Mouse (Mus musculus) cerebellum, adult 11-12 months (tissue): ENCODE data around the gene Eif4b.
"Not testable (repeated sequence)": the region's sequence is repeated elsewhere in the genome, so short reads cannot be mapped to it uniquely, and the experiment has no call there.

ENCODE experiments used
- DNase-seq: peaks from one replicate; pipeline ENCODE4 v3.0.0; 2022

Gene Eif4b

GRCm38 (mm10) chr15:102077111-102077677, 3.6 kb downstream of the Eif4b start:
- DNase-seq, result no peak

GRCm38 (mm10) chr15:102079221-102079620, 5.6 kb downstream of the Eif4b start:
- DNase-seq, result no peak

- not testable (repeated sequence) for DNase-seq
These were observed 6.4 kb downstream of the Eif4b start for GRCm38 (mm10) chr15:102079924-102080323.

DNA sequence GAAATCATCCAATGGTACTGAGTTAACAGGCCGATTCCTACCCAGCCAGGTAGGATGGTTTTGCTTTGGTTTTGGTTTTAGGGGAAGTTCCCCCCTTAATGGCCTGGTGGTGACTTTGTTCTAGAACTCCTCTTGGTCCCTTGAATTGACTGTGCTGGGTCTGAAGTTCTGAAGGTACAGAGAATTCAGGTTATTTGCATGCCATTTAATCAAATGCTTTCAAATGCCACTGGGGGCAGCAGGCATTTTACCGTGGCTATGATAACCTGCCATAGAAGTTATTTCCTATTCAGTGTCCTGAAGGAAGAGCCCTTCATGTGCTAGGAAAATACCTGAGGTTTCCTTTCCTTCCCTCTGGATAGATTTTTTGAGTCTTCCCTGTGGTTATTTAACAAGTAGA, 6.9 kb downstream of the Eif4b start:
- DNase-seq, result no peak

- DNase-seq, result no peak
These were observed 8.6 kb downstream of the Eif4b start for GRCm38 (mm10) chr15:102082148-102082547.

DNA sequence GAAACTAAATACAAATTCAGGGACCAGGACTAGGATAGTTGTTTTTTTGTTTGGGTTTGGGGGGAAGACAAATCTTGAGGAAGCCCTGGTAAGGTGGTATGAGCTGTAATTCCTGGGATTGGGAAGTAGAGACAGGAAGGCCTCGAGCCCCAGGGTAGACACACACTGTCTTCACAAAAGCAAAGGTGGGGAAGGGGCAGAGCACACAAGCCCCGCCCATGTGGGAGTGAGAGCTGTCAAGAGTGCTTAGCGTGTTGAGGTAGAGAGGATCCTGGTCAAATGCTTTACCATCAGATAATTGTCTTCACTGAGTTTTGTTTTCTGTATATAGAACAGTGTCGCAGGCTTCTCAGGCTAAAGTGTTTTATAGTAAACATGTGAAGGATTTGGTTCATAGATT, 9.5 kb downstream of the Eif4b start:
- DNase-seq, result no peak

DNA sequence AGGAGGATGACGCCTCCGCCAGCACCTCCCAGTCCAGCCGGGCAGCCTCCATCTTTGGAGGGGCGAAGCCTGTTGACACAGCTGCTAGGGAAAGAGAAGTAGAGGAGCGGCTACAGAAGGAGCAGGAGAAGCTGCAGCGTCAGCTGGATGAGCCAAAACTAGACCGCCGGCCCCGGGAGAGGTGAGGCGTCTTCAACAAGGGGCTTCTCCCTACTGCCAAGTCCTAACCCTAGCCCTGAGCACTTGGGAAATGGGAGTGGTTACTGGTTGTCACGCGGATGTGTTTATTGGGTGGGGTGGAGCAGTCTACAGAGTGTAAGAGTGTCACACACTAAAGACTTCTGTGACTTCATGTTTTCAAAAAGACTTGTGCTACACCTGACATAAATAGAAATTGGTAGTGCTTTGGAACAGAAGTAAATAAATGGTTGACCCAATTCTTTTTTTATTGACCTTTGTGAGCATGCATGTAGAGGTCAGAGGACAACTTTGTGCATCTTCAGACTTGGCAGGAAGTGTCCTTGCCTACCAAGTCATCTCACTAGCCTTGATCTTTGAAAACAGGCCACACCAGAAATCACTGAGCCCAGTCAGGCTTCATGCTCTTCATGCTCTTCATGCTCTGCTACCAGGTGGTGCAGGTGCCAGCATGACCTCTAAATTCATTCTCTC, 16.5 kb downstream of the Eif4b start:
- DNase-seq, result no peak

GRCm38 (mm10) chr15:102091063-102091679, 17.6 kb downstream of the Eif4b start:
- DNase-seq, result no peak

DNA sequence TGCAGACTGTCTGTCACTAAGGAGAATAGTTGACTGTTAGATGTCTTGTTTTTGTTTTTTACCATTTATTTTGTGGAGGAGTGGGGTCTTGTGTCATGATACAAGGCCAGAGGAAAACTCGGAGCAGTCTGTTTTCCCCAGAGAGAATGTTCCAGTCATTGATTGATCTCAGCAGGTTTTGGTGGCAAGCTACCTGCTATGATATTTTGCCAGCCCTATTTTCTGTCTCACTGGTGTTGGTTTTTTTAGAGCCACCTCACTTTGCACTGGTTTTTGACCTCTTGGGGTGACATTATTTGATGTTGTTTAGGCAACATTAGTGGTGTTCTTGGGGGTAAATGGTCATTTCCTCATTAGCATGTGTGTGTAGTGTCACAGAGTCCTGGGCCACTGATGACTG, 18.1 kb downstream of the Eif4b start:
- no peak for DNase-seq

DNA sequence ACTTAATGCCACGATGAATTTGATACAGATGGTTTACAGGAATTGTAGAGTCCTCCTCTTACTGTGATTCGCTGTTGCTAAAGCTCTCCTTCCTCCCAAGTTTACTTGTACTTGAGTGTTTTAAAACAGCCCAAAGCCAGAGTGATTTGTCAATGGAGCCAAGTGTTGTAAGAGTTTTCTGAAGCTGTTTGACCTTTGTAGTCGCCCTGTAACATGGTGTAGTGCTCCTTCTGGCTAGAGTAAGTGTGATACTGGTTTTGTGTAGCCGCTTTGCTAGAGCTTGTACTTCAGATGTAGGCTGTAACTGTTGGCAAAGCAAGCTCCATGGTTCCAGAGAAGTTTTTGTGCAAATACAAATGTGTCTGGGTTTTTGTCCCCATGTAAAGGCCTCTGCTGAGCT, 18.6 kb downstream of the Eif4b start:
- no peak for DNase-seq

DNA sequence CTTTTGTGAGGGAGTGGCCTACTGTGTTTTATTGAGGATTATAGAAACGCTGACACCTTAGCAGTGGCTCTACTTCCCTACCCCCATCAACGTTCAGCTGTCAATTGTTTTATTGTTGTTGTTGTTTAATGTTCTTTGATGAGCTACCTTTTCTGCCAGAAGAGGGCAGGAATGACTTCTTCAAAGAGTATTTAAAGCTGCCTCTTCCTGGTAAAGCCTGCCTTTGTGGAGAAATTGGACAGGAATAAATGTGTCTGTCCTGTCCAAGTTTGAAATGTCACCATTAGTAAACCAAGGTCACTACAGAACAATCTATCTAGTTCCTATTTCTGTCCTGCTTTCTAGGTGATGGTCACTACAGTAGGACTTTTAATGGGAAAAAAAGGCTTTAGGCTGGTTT, 20.6 kb downstream of the Eif4b start:
- no peak for DNase-seq

- no peak for DNase-seq
These were observed 21.4 kb downstream of the Eif4b start for GRCm38 (mm10) chr15:102094988-102095387.

DNA sequence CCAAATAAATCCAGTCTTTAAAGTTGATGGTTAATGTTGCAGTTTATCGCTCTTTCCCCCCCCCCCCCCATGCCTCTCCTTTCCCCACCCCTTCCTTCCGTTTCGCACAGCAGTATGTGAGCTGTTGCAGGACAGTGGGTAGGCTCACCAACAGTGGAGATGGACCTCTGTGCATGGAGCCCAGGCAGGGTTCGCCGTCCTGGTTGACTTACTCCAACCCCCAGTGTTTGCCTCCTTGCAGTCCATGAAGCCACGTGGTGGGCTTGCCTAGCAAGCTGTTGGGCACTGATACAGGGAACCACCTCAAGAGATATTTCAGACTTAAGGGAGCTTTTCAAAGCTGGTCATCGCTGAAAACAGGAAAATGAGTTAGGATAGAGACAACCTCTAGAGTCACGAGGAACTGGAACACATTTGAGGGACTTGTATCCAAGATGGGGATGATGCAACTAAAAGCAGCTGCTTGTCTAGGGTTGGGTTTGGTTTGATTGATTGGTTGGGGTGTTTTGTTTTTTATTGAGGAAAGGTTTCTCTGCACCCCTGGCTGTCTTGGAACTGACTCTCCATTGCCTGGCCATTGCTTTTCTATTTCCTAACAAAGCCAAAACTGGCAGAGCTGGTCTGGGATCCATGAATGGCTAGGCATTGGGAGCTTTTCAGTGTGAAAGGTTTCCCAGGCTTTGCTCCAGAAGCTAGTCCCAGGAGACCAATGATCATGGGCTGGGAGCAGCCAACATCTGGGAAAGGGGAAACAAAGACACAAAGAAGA, 23.8 kb downstream of the Eif4b start:
- no peak for DNase-seq

DNA sequence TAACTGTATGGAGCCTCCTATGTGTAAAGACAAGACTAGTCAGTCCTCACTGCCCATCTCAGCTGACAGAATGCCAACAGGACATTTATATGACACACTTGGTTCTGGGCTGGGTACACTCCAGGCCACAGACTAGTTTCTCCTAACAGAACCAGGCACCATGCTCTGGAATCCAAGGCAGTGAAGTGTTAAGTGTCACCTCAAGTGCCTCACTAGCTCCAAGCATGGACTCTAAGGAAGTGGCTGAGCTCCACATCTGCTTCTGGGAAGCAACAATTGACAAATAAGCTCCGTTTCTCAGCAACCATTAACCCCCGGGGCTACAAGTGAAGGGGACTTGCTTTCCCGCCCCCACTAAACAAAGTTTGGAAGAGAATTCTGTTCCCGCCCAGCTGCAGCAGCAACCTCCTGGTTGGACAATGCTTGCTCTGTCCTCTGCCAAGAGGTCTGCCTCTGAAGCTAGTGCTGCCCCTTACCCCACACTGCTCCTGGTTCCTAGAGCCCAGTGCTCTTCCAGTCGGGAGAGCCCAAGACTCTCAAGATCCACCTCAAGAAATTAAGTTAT, 24.5 kb downstream of the Eif4b start:
- DNase-seq, result no peak

DNA sequence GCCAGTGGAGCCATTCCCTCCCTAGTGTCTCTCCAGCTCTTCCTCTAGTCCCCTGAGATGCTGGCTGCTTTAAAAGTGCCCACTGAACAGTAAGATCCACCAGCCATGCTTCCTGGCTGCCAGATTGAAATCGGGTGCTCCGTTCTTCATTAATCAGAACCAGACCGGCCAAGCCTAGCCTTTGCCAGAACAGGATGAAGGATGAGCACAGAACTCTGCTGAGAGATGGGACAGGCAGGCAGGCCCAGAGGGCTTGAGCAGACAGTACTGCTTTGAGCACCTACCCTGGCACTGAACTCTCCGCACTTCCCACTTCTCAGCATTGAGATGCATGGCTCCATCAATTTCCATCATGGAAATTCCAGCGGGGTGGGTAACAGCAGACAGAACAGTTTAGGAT, 25.7 kb downstream of the Eif4b start:
- no peak for DNase-seq

DNA sequence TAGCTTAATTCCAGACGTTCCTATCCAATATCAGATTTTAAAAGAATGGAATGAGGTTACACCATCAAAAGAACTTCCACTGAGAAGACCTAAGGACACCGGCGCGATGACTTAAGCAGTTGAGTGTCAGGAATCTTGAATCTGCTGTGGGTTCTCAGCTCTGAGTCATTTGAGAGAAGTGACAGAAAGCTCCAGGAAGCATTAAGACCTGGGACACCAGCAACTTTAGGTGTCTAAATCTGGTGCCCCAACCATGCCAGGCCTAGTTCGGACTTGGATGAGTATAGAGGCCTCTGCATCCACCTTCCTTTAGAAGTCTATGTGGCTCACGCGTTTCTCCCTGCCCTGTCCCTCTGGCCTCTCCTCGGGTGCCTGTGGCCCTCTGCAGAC, 26.2 kb downstream of the Eif4b start:
- DNase-seq, result no peak

DNA sequence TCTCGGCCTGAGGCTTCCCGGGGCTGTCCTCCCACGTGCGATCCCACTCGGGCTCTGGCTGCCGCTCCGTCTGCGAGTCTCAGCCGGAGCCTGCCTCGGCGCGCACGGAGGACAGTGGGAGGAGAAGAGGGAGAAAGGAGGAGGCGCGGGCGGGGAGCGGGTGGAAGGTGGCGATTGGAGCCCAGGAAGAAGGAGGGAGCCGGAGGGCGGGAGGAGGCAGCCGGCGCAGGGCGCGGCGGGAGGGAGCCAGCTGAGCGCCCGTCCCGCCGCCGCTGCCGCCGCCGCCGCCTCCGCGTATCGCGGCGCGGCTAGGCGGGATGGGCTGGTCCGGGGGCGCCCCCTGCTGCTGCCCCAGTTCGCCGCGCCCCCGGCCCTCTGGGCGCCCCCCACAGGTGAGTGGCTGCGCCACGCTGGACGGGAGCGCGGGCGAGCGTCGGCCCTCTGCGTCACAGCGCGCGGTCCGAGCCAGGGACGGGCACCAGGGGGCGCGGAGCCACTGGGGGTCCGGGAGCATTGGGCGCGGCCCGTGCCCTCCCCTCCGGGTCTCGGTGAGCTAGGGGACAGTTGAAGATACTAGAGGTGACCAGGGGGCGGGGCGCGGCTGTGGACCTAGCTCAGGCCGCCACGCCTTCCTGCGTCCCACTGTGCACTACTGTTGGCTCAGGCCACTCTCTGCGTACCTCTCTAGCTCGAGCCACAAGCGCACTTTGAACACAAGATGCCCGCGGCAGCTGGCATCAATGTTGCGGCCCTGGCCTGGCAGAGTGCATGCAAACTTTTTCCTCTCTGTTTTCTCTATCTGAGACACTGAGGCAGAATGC, 26.8 kb downstream of the Eif4b start, which contains the start of gene Tns2:
Gene Tns2 (plus strand): TSS at position 253 of the 821 bp plus-strand sequence.
- peak; percentile 68 for DNase-seq

DNA sequence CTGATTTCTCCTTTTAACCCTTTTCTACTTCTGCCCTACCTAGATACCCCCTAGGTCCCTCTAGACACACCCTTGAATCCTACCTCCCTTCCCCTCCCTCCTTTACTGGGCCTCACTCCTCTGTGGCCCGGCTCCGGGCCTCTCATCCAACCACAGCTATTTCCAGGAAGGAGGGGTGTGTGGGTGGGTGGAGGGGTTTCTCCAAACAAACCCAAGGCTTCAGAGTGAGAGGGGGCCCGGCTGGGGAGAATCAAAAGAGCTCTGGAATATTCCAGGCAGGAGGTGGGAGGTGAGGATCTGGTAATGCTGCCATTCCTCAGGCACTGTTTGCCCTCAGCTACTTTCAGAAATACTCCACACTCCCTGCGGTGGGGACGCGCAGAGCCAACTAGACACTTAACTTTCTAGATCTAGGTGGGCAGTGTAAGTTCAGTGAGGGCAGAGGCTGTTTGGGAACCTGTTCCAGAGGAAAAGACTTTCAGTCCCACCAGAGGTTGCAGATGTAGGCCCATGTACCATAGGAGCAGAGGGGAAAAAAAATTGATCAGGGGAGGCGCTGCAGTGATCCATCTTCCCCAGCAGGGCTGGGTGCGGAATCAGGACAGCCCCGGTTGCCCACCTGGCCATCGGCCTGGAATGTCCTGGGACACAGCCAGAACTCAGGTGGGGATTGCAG, 27.6 kb downstream of the Eif4b start:
- no peak for DNase-seq

DNA sequence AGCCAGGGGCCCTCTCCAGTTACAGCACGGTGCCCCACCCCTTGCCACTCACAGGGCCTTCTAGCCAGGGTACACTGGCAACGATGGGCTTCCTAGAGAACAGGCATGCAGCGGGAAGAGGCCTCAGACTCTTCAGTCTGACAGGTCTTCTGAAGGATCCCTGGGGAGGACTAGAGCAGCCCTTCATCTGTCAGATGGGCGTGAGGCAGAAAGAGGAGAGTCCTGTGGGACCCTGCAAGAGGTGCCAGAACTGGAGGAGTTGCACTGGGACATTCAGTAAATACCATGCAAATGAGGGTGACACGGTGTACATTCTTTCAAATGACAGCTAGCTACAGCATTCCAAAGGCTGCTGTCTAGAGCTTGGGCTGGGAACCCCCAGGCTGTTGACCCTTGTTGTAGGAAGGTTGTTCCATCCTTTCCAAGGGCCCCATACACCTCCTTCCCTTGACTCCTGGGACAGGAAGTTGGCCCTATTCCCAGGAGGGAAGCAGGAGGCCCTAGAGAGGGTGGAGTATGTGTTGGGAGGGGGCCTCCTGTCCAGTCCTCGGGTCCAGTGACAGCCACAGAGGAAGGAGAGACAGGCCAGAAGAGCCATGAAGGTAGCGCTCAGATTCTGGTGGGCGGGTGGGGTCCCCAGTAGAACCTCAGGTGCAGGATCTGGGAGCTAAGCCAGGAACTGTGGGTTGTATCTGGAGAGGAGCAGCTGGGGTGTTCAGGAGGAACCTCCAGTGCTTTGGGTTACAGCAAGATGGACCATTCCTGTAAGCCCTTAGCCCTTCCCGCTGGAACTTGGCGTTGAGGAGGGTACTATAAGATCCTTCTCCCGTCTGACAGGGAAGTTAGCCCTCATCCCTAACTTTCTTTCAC, 28.3 kb downstream of the Eif4b start:
- peak; percentile 37 for DNase-seq

DNA sequence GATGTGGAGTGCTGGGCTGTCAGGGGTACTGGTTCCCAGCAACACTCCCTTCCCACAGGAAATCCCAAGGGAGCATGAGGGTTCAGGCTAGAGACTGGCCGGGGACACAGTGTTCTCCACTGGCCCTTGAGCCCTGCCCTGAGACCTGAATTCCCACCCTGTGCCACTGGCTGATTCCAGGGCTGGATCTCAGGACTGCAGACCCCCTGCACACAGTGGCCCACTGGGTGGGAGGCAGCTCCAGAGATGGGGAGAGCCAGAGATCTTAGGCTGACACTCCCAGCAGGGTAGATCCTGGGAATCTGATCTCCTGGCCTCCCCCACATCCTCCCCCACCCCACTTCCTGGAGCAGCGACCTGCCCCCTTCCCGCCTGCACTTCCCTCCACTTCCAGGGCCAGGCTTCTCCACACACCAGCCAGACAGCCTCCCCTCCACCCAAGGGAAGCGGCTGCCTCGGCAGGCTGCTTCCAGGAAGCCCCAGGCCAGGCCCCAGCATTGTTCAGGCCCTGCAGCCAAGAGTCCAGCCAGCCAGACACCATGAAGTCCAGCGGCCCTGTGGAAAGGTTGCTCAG, 29.1 kb downstream of the Eif4b start:
- peak; percentile 27 for DNase-seq
